Mouse (Mus musculus): ENCODE results near the gene Sf3b2.

GRCm38 (mm10) chr19:5232696-5233095 is 62.6 kb downstream of the Sf3b2 start:
- TF ChIP-seq POLR2A (IDR thresholded peaks at IDR 0.05; ENCODE audit: low read depth, low read length) (no peak), CTCF (IDR thresholded peaks at IDR 0.05; ENCODE audit: borderline replicate concordance, insufficient read depth, low read length) (no peak)
